Mouse (Mus musculus) limb, embryonic 14.5 days (tissue): Measurements from ENCODE around the gene Zfp493. TPM values are rescaled to one million over a fixed set of nuclear protein-coding genes. Genes with fewer than 3 reads are reported as not detected.
"Not testable (repeated sequence)": the region's sequence is repeated elsewhere in the genome, so short reads cannot be mapped to it uniquely, and the experiment has no call there.

ENCODE experiments used
- ATAC-seq: fragments of 200-750 bp; cut with Nextera tagmentation; 2 replicates; pipeline ENCODE4 v1.8.0; 2017; ENCODE audit warnings: low read depth, moderate number of reproducible peaks, moderate TSS enrichment; ENCODE audit not compliant: low FRiP score
- DNase-seq: peaks from one replicate; pipeline ENCODE4 v3.0.0-alpha.2; 2015; ENCODE audit warnings: low spot score
- H3K27ac ChIP-seq: fragments of 300-500 bp; sonication (generic); replicated peaks from 2 replicates; pipeline ENCODE4 v1.5.1; 2014; ENCODE audit warnings: low read depth, mild to moderate bottlenecking, low read length, moderate library complexity, mixed read lengths
- H3K27me3 ChIP-seq: fragments of 300-500 bp; sonication (generic); 2 replicates; pipeline ENCODE4 v1.6.1; 2014; ENCODE audit warnings: low read length, mixed read lengths; ENCODE audit not compliant: control insufficient read depth, insufficient read depth
- H3K36me3 ChIP-seq: fragments of 300-500 bp; sonication (generic); 2 replicates; pipeline ENCODE4 v1.6.1; 2014; ENCODE audit warnings: mild to moderate bottlenecking, low read length, moderate library complexity, mixed read lengths; ENCODE audit not compliant: control insufficient read depth, insufficient read depth
- H3K4me1 ChIP-seq: fragments of 300-500 bp; sonication (generic); 2 replicates; pipeline ENCODE4 v1.6.1; 2014; ENCODE audit warnings: antibody characterized with exemption, low read length, mixed read lengths; ENCODE audit not compliant: control insufficient read depth, insufficient read depth
- H3K4me2 ChIP-seq: fragments of 300-500 bp; sonication (generic); replicated peaks from 2 replicates; pipeline ENCODE4 v1.6.1; 2014; ENCODE audit warnings: low read depth, mild to moderate bottlenecking, low read length, moderate library complexity; ENCODE audit not compliant: severe bottlenecking
- H3K4me3 ChIP-seq: fragments of 300-500 bp; sonication (generic); replicated peaks from 2 replicates; pipeline ENCODE4 v1.5.1; 2014; ENCODE audit warnings: low read length
- H3K9ac ChIP-seq: fragments of 300-500 bp; sonication (generic); 2 replicates; pipeline ENCODE4 v1.6.1; 2014; ENCODE audit warnings: mild to moderate bottlenecking, low read depth, low read length, moderate library complexity; ENCODE audit not compliant: severe bottlenecking
- H3K9me3 ChIP-seq: fragments of 300-500 bp; sonication (generic); 2 replicates; pipeline ENCODE4 v1.6.1; 2016; ENCODE audit warnings: low read length; ENCODE audit not compliant: control insufficient read depth
- POLR2A ChIP-seq: fragments of 200-500 bp; IDR thresholded peaks from 2 replicates; pipeline ENCODE4 v1.8.0; 2012; ENCODE audit warnings: inconsistent platforms, mild to moderate bottlenecking, moderate library complexity, borderline replicate concordance; ENCODE audit not compliant: insufficient read depth, insufficient read length; ENCODE audit errors: extremely low read depth
- WGBS: fragments of 180-500 bp; shearing (Covaris S2); extraction: QIAGEN DNeasy Blood & Tissue Kit; methylation state at CpG from one replicate; pipeline ENCODE4 v1.1.7; 2014; 5-methylcytosine and 5-hydroxymethylcytosine counted together
- polyA plus RNA-seq, 2 experiments: library from polyadenylated mRNA; depleted of rRNA in 1 of 2; stranded (reverse) in 1 of 2; unstranded in 1 of 2; fragments of >200 nt; fragmentation: Nextera tagmentation in 1 of 2; extraction: Ambion mirVana in 1 of 2; gene quantifications; 2 replicates each; pipeline versions ENCODE4 v1.2.1 to v1.2.3; 2012 to 2014

Zfp493 gene
- polyA plus RNA-seq (2012; rRNA removed), result 2.5 and 2.6 TPM in 2 replicates
- 2.2 and 2.5 TPM in 2 replicates for polyA plus RNA-seq (2014; fragmentation: Nextera tagmentation; extraction: Ambion mirVana)

DNA sequence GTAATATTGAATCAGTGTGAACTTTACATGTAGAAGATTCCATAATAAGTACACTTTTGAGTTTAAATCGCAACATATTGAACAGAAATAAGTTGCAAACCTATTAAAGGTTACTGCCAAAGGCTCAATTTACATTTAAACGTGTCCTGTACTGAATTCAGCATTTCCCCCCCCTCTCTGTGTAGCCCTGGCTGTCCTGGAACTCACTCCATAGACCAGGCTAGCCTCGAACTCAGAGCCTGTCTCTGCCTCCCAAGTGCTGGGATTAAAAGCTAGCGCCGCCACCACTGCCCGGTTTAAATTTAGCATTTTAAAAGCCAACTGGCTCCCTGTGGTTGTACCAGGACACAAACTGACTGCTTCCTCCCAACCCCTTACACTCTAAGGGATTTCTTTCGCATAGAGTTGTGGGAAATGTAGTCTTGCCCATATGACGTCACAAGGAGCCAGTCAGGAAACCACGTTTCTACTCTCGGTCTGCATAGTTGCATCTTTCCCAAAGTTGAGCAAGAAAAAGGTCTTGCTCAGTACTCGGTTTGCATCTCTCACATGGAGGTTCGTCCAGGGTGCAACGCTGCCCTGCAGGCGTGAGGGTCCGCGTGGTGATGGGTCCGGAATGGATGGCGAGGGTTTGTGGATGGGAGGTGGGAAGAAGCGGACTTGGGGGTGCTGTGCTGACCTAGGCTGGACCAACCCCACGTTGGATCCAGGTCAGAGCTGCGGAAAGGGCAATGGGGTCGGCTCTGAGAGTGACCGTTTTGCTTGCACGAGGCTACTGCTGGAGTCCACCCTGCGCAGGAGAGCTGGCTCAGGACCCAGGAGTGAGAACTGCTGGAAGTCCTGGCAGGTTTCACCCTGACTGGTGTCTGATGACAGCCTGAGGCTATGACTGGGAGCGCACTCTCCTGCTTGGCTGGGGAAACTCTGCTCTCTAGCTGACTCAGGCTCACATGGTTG lies at the start of gene Zfp493:
Gene Zfp493 (plus strand): TSS at position 429 of the 957 bp plus-strand sequence.
- Histone ChIP-seq H3K4me1 (0 out of 2 replicates have a peak, but pooled peaks cover 4% of the 10 kb centered on the region), H3K9me3 (no peaks in the 10 kb centered on the region), H3K36me3 (0 out of 2 replicates have a peak, but pooled peaks cover 3% of the 10 kb centered on the region), H3K27me3 (no peaks in the 10 kb centered on the region), H3K4me2 (peak within 1 kb of the TSS; percentile 87), H3K9ac (peak within 1 kb of the TSS; percentile 77), H3K4me3 (peak within 1 kb of the TSS; percentile 67), H3K27ac (peak within 1 kb of the TSS; percentile 67)
- 9% methylated on average over 26 of the region's 26 CpGs for WGBS
- ATAC-seq, result peak; percentile 96
- DNase-seq, result peak; percentile 86
- no peak for TF ChIP-seq POLR2A

DNA sequence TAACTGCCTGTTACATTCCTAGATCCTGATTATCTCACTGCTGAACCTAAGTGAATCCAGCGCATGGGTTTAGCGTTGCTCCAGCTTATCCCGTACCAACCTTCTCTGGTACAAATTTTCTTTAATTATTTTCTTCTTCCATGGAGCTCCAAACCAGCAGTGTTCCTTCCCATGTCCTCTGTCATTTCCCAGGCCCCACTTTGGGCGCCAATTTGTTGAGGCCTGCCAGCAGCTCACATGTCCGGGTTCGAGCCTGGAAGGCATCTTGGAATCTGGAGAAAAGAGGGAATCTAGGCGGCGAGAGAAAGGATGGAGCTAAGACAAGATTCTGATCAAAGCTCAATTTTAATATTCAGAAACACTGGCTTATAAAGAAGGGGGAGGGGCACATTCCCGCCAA lies 45.1 kb upstream of the Zfp493 start:
- H3K9me3 ChIP-seq, result peaks cover 12% of the 10 kb centered on the region
- H3K4me3 ChIP-seq, H3K9ac ChIP-seq, DNase-seq, H3K27me3 ChIP-seq, H3K4me1 ChIP-seq, H3K27ac ChIP-seq, H3K36me3 ChIP-seq, ATAC-seq, H3K4me2 ChIP-seq: not testable (repeated sequence)
- WGBS, result 91% methylated on average over 9 of the region's 9 CpGs

DNA sequence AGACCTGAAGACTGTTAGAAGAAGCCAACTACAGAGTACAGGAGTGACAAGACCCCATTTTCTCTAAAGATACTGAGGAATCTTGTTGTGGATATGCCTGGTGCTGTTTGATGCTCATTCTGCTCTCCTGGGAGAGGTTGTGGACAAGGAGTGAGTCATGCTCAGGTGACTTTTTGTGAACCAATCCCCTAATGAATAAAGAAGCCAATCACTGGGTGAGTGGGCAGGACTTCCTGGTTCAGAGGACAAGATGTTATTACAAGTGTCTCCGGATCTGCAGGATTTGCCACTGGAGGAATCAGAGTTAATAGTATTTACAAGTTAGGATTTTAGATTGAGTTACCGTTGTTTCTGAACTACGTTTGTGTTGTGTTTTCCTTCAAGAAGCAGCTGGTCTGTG lies 36.6 kb upstream of the Zfp493 start:
- whole genome bisulfite sequencing, result 89% methylated on average over 3 of the region's 3 CpGs
- Histone ChIP-seq H3K27me3 (no peaks in the 10 kb centered on the region), H3K36me3 (peaks cover 2% of the 10 kb centered on the region), H3K9ac (no peak overlapping the region), H3K27ac (no peak overlapping the region), H3K4me1 (no peaks in the 10 kb centered on the region), H3K4me3 (no peak overlapping the region), H3K9me3 (no peaks in the 10 kb centered on the region), H3K4me2 (no peak overlapping the region)
- DNase-seq (no peak), ATAC-seq (no peak)
- TF ChIP-seq POLR2A, result no peak

DNA sequence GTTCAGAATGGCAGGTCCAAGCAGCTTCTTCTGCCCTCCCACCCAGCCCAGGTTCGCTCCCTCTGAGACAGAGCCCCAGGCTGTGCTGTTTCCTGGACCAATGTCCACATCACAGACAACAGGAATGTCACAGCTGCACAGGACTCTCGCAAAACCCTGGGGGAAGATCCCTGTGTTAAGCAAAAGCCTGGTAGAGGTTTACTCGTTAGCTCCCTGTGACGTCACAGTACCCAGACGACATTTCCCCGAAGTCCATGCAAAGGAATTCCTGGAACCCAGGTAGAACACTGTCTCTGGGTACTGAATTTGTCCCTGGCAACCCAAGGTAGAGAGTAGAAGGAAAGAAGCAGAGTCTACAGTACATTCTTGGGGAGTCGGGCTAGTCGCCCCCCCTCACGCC lies 35.6 kb upstream of the Zfp493 start:
- Histone ChIP-seq H3K4me2 (no peak overlapping the region), H3K27ac (no peak overlapping the region), H3K4me3 (no peak overlapping the region), H3K27me3 (no peaks in the 10 kb centered on the region), H3K9ac (no peak overlapping the region), H3K36me3 (peaks cover 10% of the 10 kb centered on the region), H3K4me1 (no peaks in the 10 kb centered on the region), H3K9me3 (peaks cover 1% of the 10 kb centered on the region; the same call in 1 of the 2 replicates)
- DNase-seq, result no peak
- WGBS, result 80% methylated on average over 9 of the region's 9 CpGs
- TF ChIP-seq POLR2A, result no peak
- no peak for ATAC-seq

DNA sequence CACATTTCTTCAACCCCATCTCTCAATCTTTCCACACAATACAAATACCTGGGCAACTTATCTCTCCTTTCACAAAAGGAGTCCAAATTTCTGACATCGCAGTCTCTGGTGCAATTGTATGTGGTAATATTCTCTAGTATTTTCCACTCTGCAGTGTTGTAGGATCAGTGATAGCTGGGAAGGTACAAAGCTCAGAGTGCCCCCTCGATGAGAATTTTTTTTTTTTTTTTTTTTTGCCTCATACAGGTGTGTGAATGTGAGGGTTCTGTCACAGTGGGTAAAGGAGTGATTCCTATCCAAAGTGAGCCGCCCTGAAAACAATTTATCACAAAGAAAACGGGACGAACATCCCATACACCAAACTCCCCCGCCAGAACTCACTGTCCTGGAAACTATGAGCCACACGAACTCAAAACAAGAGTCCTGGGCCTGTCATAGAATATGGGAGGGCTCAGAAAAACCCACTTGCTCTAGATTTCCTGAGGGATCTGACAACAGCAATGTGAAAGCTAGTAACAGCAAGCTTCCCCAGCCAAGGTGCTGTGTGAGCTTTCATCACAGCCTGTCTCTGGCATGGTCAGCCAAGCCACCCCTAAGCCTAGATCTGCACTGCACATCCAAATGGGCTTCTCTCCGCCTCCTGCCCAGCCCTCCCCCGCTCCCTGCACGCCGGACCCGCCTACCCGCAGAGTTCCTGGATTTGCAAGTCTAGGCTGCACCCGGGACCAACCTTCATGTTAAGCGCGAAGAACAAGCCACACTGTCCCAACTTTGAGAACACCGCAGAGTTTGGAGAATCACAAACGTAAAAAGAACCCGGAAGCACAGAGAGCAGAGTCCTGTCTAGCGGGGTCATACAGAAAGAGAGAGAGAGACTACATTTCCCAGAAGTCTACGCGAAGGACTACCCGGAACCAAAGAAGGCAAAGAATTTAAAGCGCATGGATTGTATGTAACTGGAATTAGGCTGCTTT lies 24.9 kb upstream of the Zfp493 start, which contains the start of gene Zfp85:
Gene Zfp85 (minus strand): TSS at position 896 of the 974 bp plus-strand sequence.
- Histone ChIP-seq H3K9me3 (no peaks in the 10 kb centered on the region), H3K36me3 (no peaks in the 10 kb centered on the region; the same call in 1 of the 2 replicates), H3K4me2 (peak within 1 kb of the TSS; percentile 50), H3K4me3 (peak within 1 kb of the TSS; percentile 67), H3K9ac (peak within 1 kb of the TSS; percentile 64), H3K27me3 (no peaks in the 10 kb centered on the region), H3K27ac (peak within 1 kb of the TSS; percentile 72), H3K4me1 (0 out of 2 replicates have a peak, but pooled peaks cover 3% of the 10 kb centered on the region)
- peak; percentile 82 for DNase-seq
- 7% methylated on average over 24 of the region's 24 CpGs for WGBS
- TF ChIP-seq POLR2A, result no peak
- ATAC-seq, result peak; percentile 95
